Mouse (Mus musculus): ENCODE measurements around the gene Cald1.

DNA sequence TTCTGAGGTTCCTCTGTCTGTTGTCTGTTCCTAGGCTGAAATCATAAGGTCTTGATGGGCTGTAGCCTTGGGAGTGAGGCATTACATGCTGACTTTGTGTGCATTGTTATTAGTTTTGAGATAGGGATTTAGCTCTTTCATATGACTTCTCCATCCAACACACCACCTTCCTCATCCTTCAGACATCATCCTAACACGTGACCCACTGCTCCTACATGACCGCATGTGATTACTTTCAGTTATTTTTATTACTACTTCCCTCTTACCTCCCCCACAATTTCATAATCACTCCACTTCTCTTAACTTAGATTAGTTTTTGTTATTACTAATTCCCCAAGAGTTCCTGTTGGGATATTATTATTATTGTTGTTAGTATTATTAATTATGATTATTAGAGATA, 21.2 kb downstream of the Cald1 start:
- TF ChIP-seq GATA1 (IDR thresholded peaks at IDR 0.05; ENCODE audit: low read length) = no peak
- TF ChIP-seq TAL1 (IDR thresholded peaks at IDR 0.05; ENCODE audit: low read length) = no peak

Data from erythroblast, embryonic 14.5 days (primary cell).